Mouse (Mus musculus) embryonic facial prominence, embryonic 11.5 days (tissue): ENCODE results near the gene Pbxip1. TPM values are rescaled to one million over a fixed set of nuclear protein-coding genes. Genes with fewer than 3 reads are reported as not detected.

ENCODE experiments used
- ATAC-seq: fragments of 200-750 bp; cut with Nextera tagmentation; replicated peaks from 2 replicates; pipeline ENCODE4 v1.8.0; 2017; ENCODE audit warnings: low read depth; ENCODE audit not compliant: insufficient number of reproducible peaks, low FRiP score, low TSS enrichment
- DNase-seq: peaks from one replicate; pipeline ENCODE4 v3.0.0-alpha.2; 2015; ENCODE audit warnings: low spot score
- H3K27ac ChIP-seq: fragments of 300-500 bp; sonication (generic); replicated peaks from 2 replicates; pipeline ENCODE4 v1.5.1; 2014; ENCODE audit warnings: mild to moderate bottlenecking, low read depth, low read length, control low read depth
- H3K27me3 ChIP-seq: fragments of 300-500 bp; sonication (generic); 2 replicates; pipeline ENCODE4 v1.6.1; 2014; ENCODE audit warnings: mild to moderate bottlenecking, low read length, moderate library complexity, mixed read lengths; ENCODE audit not compliant: control insufficient read depth, insufficient read depth
- H3K36me3 ChIP-seq: fragments of 300-500 bp; sonication (generic); replicated peaks from 2 replicates; pipeline ENCODE4 v1.6.1; 2014; ENCODE audit warnings: low read depth, mild to moderate bottlenecking, low read length, moderate library complexity, mixed read lengths; ENCODE audit not compliant: control insufficient read depth, insufficient read depth
- H3K4me1 ChIP-seq: fragments of 300-500 bp; sonication (generic); 2 replicates; pipeline ENCODE4 v1.6.1; 2014; ENCODE audit warnings: low read length, mixed read lengths; ENCODE audit not compliant: control insufficient read depth, insufficient read depth
- H3K4me2 ChIP-seq: fragments of 300-500 bp; sonication (generic); 2 replicates; pipeline ENCODE4 v1.6.1; 2014; ENCODE audit warnings: low read depth, mild to moderate bottlenecking, control low read depth, low read length, moderate library complexity
- H3K4me3 ChIP-seq: fragments of 300-500 bp; sonication (generic); 2 replicates; pipeline ENCODE4 v1.5.1; 2014; ENCODE audit warnings: low read depth, low read length, control low read depth
- H3K9ac ChIP-seq: fragments of 300-500 bp; sonication (generic); replicated peaks from 2 replicates; pipeline ENCODE4 v1.6.1; 2014; ENCODE audit warnings: mild to moderate bottlenecking, control low read depth, low read length
- H3K9me3 ChIP-seq: fragments of 300-500 bp; sonication (generic); replicated peaks from 2 replicates; pipeline ENCODE4 v1.6.1; 2016; ENCODE audit warnings: mild to moderate bottlenecking, low read length, inconsistent platforms, mixed read lengths; ENCODE audit not compliant: control insufficient read depth
- WGBS: fragments of 180-500 bp; shearing (Covaris S2); extraction: QIAGEN DNeasy Blood & Tissue Kit; methylation state at CpG from one replicate; pipeline ENCODE4 v1.1.7; 2014; 5-methylcytosine and 5-hydroxymethylcytosine counted together
- polyA plus RNA-seq: library from polyadenylated mRNA; unstranded; fragments of >200 nt; fragmentation: Nextera tagmentation; extraction: Ambion mirVana; gene quantifications from 2 replicates; pipeline ENCODE4 v1.2.1, GENCODE M21; 2014

Pbxip1 gene
- polyA plus RNA-seq, 1 experiment from 2014 or later = 9.1 TPM

DNA sequence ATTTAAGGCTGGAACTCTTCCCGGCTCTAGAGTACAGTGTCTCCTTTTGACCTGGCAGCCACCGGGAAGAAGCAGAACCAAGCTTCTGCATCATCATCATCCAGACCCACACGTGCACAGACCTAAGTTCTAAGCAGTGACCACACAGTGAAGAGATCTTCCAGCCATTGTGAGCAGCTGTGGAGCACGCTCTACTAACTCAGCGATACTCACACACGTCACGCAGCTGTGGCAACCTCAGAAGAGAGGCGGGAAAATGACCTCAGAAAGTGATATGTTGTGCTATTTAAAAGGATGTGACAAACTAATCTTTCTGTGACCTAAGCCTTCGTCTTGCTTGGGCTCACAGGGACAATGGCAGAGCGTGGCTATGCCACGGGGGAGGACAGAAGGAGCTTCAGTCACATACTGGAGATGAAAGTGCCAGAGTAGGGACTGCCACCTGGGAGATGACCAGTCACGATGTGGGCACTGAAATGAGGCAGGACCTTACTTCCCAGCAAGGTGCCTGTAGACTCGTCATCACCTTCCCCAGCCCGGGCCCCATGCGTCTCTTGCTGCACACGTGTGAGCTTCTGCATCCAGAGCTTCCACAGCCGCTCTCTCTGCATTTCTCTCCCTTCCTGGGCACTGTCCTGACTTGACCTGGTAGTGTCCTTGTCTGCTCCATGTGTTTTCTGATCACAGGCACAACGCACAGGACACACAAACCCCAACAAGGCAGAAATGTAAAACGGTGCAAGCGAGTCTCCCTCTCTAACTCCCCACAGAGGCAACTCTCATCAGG is 50.6 kb downstream of the Pbxip1 start:
- ATAC-seq (no peak), DNase-seq (no peak)
- Histone ChIP-seq H3K9ac (no peak overlapping the region), H3K4me1 (no peaks in the 10 kb centered on the region), H3K4me3 (no peak overlapping the region), H3K36me3 (no peaks in the 10 kb centered on the region), H3K27me3 (no peaks in the 10 kb centered on the region), H3K9me3 (no peaks in the 10 kb centered on the region), H3K4me2 (no peak overlapping the region), H3K27ac (no peak overlapping the region)
- 69% methylated on average over 20 of the region's 20 CpGs for WGBS

DNA sequence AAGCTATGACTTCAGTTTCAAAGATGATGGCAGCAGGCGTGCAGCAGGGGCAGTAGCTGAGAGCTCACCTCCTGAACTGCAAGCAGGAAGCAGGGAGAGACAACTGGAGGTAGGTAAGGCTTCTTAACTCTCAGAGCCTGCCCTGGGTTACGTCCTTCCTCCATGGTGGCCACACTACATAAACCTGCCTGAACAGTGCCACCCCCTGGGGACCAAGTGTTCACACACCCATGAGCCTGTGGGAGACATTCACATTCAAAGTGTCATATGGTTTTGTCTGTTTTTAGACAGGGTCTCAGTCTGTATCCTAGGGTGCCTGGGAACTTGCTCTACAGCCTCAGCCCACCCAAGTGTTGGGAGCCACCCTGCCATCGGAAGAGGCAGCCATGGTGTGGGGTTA is 54.3 kb downstream of the Pbxip1 start:
- no peaks in the 10 kb centered on the region for H3K27me3 ChIP-seq

DNA sequence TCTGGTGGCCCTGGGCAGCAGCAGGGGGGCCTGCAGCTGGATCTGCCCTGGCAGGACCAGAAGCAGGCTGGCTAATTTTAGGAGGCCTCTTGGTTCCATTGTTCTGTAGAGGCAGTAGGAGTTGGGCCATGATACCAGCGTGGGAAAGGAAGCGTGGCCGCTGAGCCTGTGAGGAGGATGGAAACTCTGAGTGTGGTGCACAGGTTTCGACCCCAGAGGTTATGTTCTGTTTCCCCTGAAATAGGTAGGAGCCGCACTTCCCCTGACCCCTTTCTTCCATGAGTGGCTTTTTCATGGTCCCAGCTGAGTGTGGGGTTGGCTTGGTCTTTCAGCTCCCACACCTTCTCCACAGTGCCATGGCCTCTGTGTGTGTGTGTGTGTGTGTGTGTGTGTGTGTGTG is 55.1 kb downstream of the Pbxip1 start:
- Histone ChIP-seq H3K36me3 (no peaks in the 10 kb centered on the region), H3K4me3 (no peak overlapping the region), H3K27ac (no peak overlapping the region), H3K9me3 (no peaks in the 10 kb centered on the region), H3K9ac (no peak overlapping the region), H3K4me2 (no peak overlapping the region), H3K4me1 (no peaks in the 10 kb centered on the region), H3K27me3 (no peaks in the 10 kb centered on the region)
- no peak for ATAC-seq
- no peak for DNase-seq
- 87% methylated on average over 5 of the region's 5 CpGs for WGBS

More for the DNA sequence above, 54.3 kb downstream of the Pbxip1 start:
- H3K9ac ChIP-seq = no peak overlapping the region; the same call in 1 of the 2 replicates
- H3K27ac ChIP-seq = no peak overlapping the region
- ATAC-seq (no peak), DNase-seq (no peak)
- no peaks in the 10 kb centered on the region for H3K36me3 ChIP-seq
- H3K9me3 ChIP-seq = no peaks in the 10 kb centered on the region
- no peaks in the 10 kb centered on the region for H3K4me1 ChIP-seq
- no peak overlapping the region for H3K4me2 ChIP-seq
- 87% methylated on average over 3 of the region's 3 CpGs for WGBS
- no peak overlapping the region for H3K4me3 ChIP-seq

DNA sequence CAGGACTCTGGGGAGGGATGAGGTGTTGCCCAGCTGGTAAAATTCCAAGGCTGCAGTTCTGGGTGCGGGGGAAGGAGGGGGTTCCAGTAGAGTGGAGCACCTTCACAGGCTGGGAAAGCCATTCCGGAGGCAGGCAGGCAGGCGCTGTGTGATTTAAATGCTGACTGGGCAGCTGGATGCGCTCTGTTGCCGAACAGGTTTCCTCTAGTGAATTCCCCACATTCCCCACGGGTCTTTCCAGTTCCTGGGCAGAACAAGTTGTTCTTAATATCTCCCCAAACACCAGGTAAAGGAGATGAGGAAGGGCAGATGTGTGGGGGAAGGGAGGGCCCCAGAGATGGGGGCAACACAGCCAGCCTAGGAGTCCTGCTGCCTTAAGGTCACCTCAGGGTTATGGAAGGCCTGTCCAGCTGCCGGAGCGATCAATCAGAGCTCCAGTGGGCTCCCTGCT is 56.2 kb downstream of the Pbxip1 start:
- ATAC-seq (no peak), DNase-seq (peak; percentile 35)
- 39% methylated on average over 8 of the region's 8 CpGs for WGBS
- Histone ChIP-seq H3K9me3 (no peaks in the 10 kb centered on the region), H3K9ac (no peak overlapping the region), H3K4me1 (no peaks in the 10 kb centered on the region), H3K27me3 (no peaks in the 10 kb centered on the region), H3K4me3 (no peak overlapping the region), H3K4me2 (no peak overlapping the region), H3K27ac (no peak overlapping the region), H3K36me3 (no peaks in the 10 kb centered on the region)

DNA sequence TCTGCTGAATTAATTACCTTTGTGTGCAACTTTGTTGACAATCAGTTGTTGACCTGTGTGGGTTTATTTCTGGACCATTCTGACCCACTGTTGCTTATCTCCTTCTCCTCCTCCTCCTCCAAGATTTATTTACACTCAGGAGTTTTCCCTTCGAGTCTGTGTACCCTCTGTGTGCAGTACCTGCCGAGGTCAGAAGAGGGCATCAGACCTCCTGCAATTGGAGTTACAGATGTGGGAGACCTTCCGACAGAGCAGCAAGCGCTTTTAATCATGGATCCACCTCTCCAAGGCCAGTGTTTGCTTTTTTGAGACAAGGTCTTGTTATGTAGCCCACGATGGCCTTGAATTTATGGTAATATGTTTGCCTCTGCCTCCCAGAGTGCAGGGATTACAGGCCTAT is 58.1 kb downstream of the Pbxip1 start:
- H3K9ac ChIP-seq = no peak overlapping the region
- WGBS = 89% methylated on average over 5 of the region's 5 CpGs
- no peak for DNase-seq

GRCm38 (mm10) chr3:89496366-89496765 is 59.9 kb downstream of the Pbxip1 start:
- H3K9ac ChIP-seq = no peak overlapping the region
- no peak for ATAC-seq

More for the DNA sequence above, 58.1 kb downstream of the Pbxip1 start:
- no peak overlapping the region for H3K4me2 ChIP-seq
- no peak overlapping the region for H3K4me3 ChIP-seq
- no peaks in the 10 kb centered on the region for H3K9me3 ChIP-seq
- no peaks in the 10 kb centered on the region for H3K36me3 ChIP-seq
- ATAC-seq = no peak
- no peak overlapping the region for H3K27ac ChIP-seq
- no peaks in the 10 kb centered on the region for H3K4me1 ChIP-seq
- H3K27me3 ChIP-seq = no peaks in the 10 kb centered on the region

DNA sequence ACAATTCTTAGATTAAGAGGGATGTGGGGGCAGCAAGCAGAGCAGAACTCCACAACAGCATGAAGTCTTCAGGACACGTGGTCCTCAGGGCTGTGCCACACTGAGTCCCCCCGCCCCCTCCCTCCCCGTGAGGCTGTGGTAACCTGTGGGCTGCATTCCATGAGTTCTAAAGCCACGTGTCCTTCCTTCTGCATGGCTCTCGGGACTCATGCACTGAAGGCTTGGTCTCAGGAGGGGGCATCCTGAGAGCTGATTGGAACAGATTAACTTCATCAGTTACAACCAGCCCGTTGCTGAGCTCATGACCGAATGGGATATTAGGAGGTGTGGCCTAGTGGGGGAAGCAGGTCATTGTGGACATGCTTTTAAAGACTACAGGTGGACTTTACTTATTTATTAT is 63.2 kb downstream of the Pbxip1 start:
- H3K9ac ChIP-seq = no peak overlapping the region
- no peak overlapping the region for H3K4me3 ChIP-seq
- H3K27me3 ChIP-seq = no peaks in the 10 kb centered on the region
- H3K4me2 ChIP-seq = no peak overlapping the region
- ATAC-seq (no peak), DNase-seq (no peak)
- no peaks in the 10 kb centered on the region for H3K4me1 ChIP-seq
- WGBS = 40% methylated on average over 7 of the region's 7 CpGs
- no peaks in the 10 kb centered on the region for H3K9me3 ChIP-seq
- no peaks in the 10 kb centered on the region for H3K36me3 ChIP-seq
- no peak overlapping the region for H3K27ac ChIP-seq

More at GRCm38 (mm10) chr3:89496366-89496765, 59.9 kb downstream of the Pbxip1 start:
- Histone ChIP-seq H3K9me3 (no peaks in the 10 kb centered on the region), H3K4me1 (no peaks in the 10 kb centered on the region), H3K27ac (no peak overlapping the region), H3K27me3 (no peaks in the 10 kb centered on the region), H3K36me3 (no peaks in the 10 kb centered on the region), H3K4me2 (no peak overlapping the region), H3K4me3 (no peak overlapping the region)
- WGBS = 69% methylated on average over 3 of the region's 3 CpGs
- no peak for DNase-seq
